Mouse (Mus musculus) neural tube, embryonic 11.5 days (tissue): Measurements from ENCODE around the gene Acss3. TPM values are rescaled to one million over a fixed set of nuclear protein-coding genes. Genes with fewer than 3 reads are reported as not detected.

Source experiments
- ATAC-seq: fragments of 200-750 bp; cut with Nextera tagmentation; 2 replicates; pipeline ENCODE4 v1.8.0; 2017; ENCODE audit warnings: moderate number of reproducible peaks, mild to moderate bottlenecking, moderate TSS enrichment, moderate library complexity; ENCODE audit not compliant: insufficient read depth, low FRiP score, low TSS enrichment
- DNase-seq: peaks from one replicate; pipeline ENCODE4 v3.0.0-alpha.2; 2015; ENCODE audit warnings: low spot score
- H3K27ac ChIP-seq: fragments of 300-500 bp; sonication (generic); 2 replicates; pipeline ENCODE4 v1.5.1; 2014; ENCODE audit warnings: low read depth, mild to moderate bottlenecking, low read length
- H3K27me3 ChIP-seq: fragments of 300-500 bp; sonication (generic); 2 replicates; pipeline ENCODE4 v1.6.1; 2014; ENCODE audit warnings: mild to moderate bottlenecking, low read length, mixed read lengths; ENCODE audit not compliant: control insufficient read depth, insufficient read depth
- H3K36me3 ChIP-seq: fragments of 300-500 bp; sonication (generic); 2 replicates; pipeline ENCODE4 v1.6.1; 2014; ENCODE audit warnings: mild to moderate bottlenecking, low read length, moderate library complexity, mixed read lengths; ENCODE audit not compliant: control insufficient read depth, insufficient read depth
- H3K4me1 ChIP-seq: fragments of 300-500 bp; sonication (generic); 2 replicates; pipeline ENCODE4 v1.6.1; 2014; ENCODE audit warnings: low read length, mixed read lengths; ENCODE audit not compliant: control insufficient read depth, insufficient read depth
- H3K4me2 ChIP-seq: fragments of 300-500 bp; sonication (generic); 2 replicates; pipeline ENCODE4 v1.6.1; 2014; ENCODE audit warnings: low read depth, mild to moderate bottlenecking, moderate library complexity
- H3K4me3 ChIP-seq: fragments of 300-500 bp; sonication (generic); 2 replicates; pipeline ENCODE4 v1.5.1; 2014; ENCODE audit warnings: low read depth, low read length
- H3K9ac ChIP-seq: fragments of 300-500 bp; sonication (generic); 2 replicates; pipeline ENCODE4 v1.6.1; 2014; ENCODE audit warnings: mild to moderate bottlenecking, low read length
- H3K9me3 ChIP-seq: fragments of 300-500 bp; sonication (generic); 2 replicates; pipeline ENCODE4 v1.6.1; 2016; ENCODE audit warnings: low read length; ENCODE audit not compliant: control insufficient read depth
- WGBS: fragments of 180-500 bp; shearing (Covaris S2); extraction: QIAGEN DNeasy Blood & Tissue Kit; methylation state at CpG from one replicate; pipeline ENCODE4 v1.1.7; 2014; 5-methylcytosine and 5-hydroxymethylcytosine counted together
- polyA plus RNA-seq: library from polyadenylated mRNA; unstranded; fragments of >200 nt; fragmentation: Nextera tagmentation; extraction: Ambion mirVana; gene quantifications from 2 replicates; pipeline ENCODE4 v1.2.1, GENCODE M21; 2014

The Acss3 gene
- polyA plus RNA-seq, 1 experiment from 2014 or later: 2.3 TPM

DNA sequence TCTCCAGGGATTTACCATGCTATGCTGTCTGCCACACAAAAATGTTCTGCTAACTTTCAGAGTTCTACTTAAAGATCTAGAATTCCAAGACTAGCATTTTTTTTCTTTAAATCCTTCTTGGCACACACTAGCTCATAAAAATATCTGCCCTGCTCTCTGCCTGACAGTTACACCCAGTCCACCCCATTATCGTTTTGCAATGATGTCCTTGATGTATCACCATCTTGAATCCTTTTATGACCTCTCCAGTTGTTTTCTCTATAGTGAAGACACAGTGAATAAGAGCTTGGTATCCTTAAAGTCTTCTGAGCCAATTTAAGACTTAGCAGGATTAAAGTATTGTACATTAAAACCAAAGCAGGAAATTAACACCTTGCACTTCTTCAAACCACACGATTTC lies 4.3 kb downstream of the Acss3 start:
- H3K9ac ChIP-seq: no peak overlapping the region
- no peaks in the 10 kb centered on the region for H3K36me3 ChIP-seq
- H3K27ac ChIP-seq: no peak overlapping the region
- H3K27me3 ChIP-seq: no peaks in the 10 kb centered on the region
- H3K4me1 ChIP-seq: 0 out of 2 replicates have a peak, but pooled peaks cover 5% of the 10 kb centered on the region
- WGBS: 91% methylated on average over 2 of the region's 2 CpGs
- H3K4me3 ChIP-seq: no peak overlapping the region
- H3K9me3 ChIP-seq: no peaks in the 10 kb centered on the region
- DNase-seq (no peak), ATAC-seq (no peak)
- no peak overlapping the region for H3K4me2 ChIP-seq

DNA sequence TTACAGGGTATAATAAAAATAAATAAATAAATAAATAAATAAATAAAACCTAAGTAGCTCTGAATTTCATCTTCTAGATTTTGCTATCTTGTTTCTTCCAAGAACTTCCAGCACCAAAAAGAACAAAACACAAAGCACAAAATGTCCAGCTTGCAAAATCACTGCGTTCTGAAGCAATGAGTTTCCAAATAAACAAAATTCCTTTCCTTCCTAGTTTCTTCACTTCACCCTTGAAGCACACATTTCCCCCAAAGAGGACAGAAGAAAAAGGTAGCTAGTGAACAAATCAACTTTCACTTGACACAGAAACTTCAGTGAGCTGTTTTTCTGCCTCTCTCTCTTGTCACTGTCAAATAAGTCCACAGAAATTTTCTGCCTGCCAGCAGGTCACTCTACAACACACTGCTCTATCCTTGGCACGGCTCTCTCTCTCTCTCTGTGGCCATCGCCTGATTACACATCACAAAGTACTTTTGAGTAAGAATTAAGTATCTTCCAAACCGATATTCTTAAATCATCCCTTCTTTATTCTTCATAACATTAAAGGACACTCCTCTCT lies 6.7 kb downstream of the Acss3 start:
- Histone ChIP-seq H3K27ac (no peak overlapping the region), H3K4me3 (no peak overlapping the region), H3K4me2 (no peak overlapping the region), H3K4me1 (no peaks in the 10 kb centered on the region), H3K9ac (no peak overlapping the region), H3K36me3 (no peaks in the 10 kb centered on the region), H3K9me3 (no peaks in the 10 kb centered on the region), H3K27me3 (no peaks in the 10 kb centered on the region)
- ATAC-seq (no peak), DNase-seq (no peak)
- WGBS: 75% methylated on average over 4 of the region's 4 CpGs

DNA sequence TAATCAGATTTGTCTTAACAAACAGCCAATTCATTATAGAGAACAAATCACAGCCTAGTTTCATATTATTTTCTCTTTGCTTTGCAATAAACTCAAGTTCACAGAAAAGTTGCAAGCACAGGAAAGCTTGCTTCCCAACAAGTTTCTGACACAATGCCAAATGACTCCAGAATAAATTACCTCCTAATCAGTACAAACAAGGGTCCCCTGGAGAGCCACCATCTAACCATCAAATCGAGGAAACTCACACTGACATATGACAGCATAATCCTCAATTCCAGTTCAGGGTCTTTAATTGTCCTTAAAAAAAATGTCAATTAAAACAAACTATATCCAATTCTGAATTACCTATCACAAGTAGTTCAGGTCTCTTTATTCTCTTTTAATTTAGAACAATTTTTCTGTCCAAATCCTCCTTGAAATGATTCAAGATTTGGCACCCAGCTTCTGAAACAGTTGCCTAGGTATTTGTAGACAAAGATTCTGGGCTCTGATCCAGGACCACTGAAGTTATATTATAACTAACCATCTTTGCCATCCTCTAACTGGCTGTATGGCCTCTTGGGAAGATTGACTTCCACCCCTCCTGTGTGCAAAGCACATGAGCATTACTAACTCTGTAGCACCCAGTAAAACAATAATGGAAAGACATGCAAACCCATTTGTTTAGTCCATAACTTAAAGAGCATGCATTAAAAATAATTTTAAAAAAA lies 7.4 kb downstream of the Acss3 start:
- Histone ChIP-seq H3K9ac (no peak overlapping the region), H3K4me1 (no peaks in the 10 kb centered on the region), H3K4me2 (no peak overlapping the region), H3K27ac (no peak overlapping the region), H3K4me3 (no peak overlapping the region), H3K27me3 (no peaks in the 10 kb centered on the region), H3K36me3 (no peaks in the 10 kb centered on the region), H3K9me3 (no peaks in the 10 kb centered on the region)
- ATAC-seq (no peak), DNase-seq (no peak)
- WGBS: 36% methylated on average over 1 of the region's 1 CpGs

DNA sequence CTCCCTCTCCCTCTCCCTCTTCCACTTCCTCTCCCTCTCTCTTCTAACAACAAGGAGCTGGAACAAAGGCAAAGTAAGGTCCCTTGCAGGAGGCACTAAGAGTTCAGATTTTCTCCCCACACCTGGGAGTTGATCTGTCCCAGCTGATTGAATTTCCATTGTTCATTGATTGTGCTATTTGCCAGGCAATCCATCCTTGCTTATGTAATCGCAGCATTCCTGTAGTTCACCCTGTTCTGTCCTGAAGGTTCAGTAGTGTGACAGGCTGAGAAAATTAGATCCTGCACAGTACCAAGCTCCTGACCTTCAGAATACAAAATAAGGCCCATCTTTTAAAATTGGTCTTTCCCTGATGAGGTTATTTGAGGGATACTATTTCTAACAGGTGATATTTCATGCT lies 8.3 kb downstream of the Acss3 start:
- Histone ChIP-seq H3K4me3 (no peak overlapping the region), H3K9me3 (no peaks in the 10 kb centered on the region), H3K27ac (no peak overlapping the region), H3K27me3 (no peaks in the 10 kb centered on the region), H3K4me2 (no peak overlapping the region), H3K9ac (no peak overlapping the region), H3K36me3 (no peaks in the 10 kb centered on the region), H3K4me1 (no peaks in the 10 kb centered on the region)
- WGBS: 50% methylated on average over 1 of the region's 1 CpGs
- DNase-seq: no peak
- no peak for ATAC-seq

DNA sequence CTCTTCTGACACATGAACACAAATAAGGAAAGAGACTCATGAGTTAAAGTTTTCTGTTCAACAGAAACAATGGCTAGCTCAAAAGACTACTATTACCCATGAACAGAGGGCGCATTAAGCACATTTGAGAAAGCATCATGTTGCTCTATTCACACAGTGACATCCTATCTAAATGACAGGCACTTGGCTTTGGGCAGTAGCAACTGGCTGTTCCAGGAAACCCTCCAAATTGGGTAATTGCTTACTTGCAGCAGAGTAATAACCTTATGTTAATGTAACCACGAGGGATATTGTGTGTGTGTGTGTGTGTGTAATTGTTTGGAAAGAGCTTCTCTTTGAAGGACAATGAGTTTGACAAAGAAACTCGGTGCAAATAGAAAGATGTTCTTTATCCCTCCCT lies 29.0 kb downstream of the Acss3 start:
- Histone ChIP-seq H3K4me3 (no peak overlapping the region), H3K27me3 (no peaks in the 10 kb centered on the region), H3K4me1 (no peaks in the 10 kb centered on the region), H3K27ac (no peak overlapping the region), H3K36me3 (no peaks in the 10 kb centered on the region), H3K9me3 (no peaks in the 10 kb centered on the region), H3K4me2 (no peak overlapping the region), H3K9ac (no peak overlapping the region)
- WGBS: 62% methylated on average over 3 of the region's 3 CpGs
- ATAC-seq: no peak
- no peak for DNase-seq

DNA sequence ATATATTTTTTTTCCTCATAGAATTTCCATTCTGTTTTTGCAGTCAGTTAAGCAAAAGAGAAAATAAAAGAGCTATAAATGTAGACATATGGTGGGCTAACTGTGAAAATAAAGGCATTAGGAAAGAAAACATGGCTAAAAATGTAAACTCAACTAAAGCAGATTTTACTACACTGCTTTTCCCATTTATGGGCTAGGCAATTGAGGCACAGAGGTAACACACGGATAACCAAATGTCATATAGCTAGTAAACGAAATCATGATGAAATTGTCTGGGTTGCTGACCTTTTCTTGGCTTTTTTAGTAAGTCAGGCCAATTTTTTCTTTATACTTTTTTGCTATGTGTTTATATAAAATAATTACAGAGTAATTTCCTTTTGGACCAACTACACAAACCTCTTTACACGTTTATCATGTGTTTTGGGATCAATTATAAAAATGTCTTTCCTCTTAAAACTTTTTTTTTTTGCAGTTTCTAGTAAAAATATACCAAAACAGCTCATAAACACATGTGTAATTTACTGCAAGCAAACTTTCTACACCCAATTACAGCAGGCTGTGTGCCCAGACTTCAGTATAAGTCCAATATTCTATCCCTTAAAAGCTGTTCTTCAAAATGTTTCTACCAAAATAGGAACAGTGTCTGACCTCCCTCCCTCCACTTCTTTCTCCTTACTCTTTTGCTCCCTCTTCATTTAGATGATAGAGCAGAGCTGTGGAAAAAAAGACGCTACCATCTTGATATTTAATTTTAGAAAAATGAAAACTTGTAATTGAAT lies 69.4 kb downstream of the Acss3 start:
- Histone ChIP-seq H3K4me2 (no peak overlapping the region), H3K27me3 (no peaks in the 10 kb centered on the region), H3K9me3 (no peaks in the 10 kb centered on the region), H3K9ac (no peak overlapping the region), H3K36me3 (no peaks in the 10 kb centered on the region), H3K27ac (no peak overlapping the region), H3K4me1 (no peaks in the 10 kb centered on the region), H3K4me3 (no peak overlapping the region)
- ATAC-seq (no peak), DNase-seq (no peak)
- WGBS: 82% methylated on average over 4 of the region's 4 CpGs

DNA sequence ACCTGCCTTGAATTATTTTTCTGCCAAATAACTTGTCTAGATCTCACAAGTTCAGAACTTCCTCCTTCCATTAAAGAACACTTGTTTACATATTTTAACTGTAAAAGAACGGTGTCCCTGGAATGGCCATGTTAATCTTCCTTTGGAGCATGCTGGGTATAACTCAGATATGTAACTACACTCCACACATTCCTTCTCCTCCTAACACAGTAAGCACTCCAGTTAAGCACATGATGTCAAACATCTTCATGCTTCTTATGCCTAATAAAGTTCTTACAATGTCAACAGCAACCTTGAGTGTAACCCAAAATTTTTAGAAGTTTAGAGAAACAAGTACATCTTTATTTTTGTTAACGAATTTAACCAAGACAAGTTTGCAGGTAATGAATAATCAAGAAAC lies 73.0 kb downstream of the Acss3 start:
- H3K4me2 ChIP-seq: no peak overlapping the region
- no peak overlapping the region for H3K9ac ChIP-seq
- 79% methylated on average over 2 of the region's 2 CpGs for WGBS
- DNase-seq: no peak
- H3K27ac ChIP-seq: no peak overlapping the region
- no peak for ATAC-seq
- H3K4me1 ChIP-seq: no peaks in the 10 kb centered on the region
- no peaks in the 10 kb centered on the region for H3K9me3 ChIP-seq
- H3K4me3 ChIP-seq: no peak overlapping the region
- H3K27me3 ChIP-seq: no peaks in the 10 kb centered on the region
- no peaks in the 10 kb centered on the region for H3K36me3 ChIP-seq

DNA sequence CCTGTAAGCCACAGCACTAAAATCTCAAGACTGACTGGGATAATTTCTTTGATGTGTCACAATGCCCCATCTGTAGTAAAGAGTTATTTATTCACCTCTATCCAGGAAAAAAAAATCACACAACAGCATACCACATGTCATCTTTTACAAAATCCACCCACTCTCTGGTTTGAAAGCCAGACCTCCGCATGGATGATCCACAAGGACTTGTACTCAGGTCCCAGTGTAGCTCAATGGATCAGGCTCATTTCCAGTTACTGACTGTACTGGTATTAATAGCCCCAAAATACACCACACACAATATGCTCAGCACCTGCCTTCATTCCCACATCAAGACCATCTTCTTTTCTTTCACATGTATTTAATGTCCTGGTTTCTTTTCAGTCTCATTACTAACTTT lies 80.8 kb downstream of the Acss3 start:
- H3K9me3 ChIP-seq: no peaks in the 10 kb centered on the region
- H3K4me3 ChIP-seq: no peak overlapping the region
- no peak overlapping the region for H3K9ac ChIP-seq
- H3K27me3 ChIP-seq: no peaks in the 10 kb centered on the region
- DNase-seq (no peak), ATAC-seq (no peak)
- no peaks in the 10 kb centered on the region for H3K36me3 ChIP-seq
- no peak overlapping the region for H3K27ac ChIP-seq
- no peak overlapping the region for H3K4me2 ChIP-seq
- 76% methylated on average over 1 of the region's 1 CpGs for WGBS
- no peaks in the 10 kb centered on the region for H3K4me1 ChIP-seq

DNA sequence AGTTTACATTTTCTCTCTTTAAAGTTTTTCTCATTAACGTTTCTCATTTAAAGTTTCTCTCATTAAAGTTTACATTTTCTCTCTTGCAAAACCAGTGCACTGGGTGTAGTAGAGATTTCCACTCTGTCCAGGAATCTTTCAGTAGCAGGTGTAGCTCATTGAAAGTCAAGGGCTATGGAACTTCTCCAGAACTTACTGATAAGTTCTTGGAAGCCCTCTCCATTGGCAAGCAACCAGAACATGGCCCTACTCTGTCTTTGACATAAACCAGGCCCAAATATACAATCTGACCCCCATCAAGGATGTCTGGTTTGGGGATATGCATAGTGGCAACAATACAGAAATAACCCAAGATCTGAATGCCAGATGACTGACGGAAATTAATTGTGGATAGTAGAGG lies 82.6 kb downstream of the Acss3 start:
- Histone ChIP-seq H3K4me3 (no peak overlapping the region), H3K9me3 (no peaks in the 10 kb centered on the region), H3K36me3 (no peaks in the 10 kb centered on the region), H3K27ac (no peak overlapping the region), H3K9ac (no peak overlapping the region), H3K4me1 (no peaks in the 10 kb centered on the region), H3K27me3 (no peaks in the 10 kb centered on the region), H3K4me2 (no peak overlapping the region)
- DNase-seq: no peak
- ATAC-seq: no peak
- WGBS: 90% methylated on average over 2 of the region's 2 CpGs
